Mouse (Mus musculus) layer of hippocampus, postnatal 14 days (tissue): ENCODE results near the gene Abcg5. TPM values are rescaled to one million over a fixed set of nuclear protein-coding genes. Genes with fewer than 3 reads are reported as not detected.

Experiments used
- DNase-seq, 2 experiments: peaks; one replicate each; pipeline ENCODE4 v3.0.0; 2021 to 2022; ENCODE audit warnings: low spot score in 2 of 2, mixed read lengths in 1 of 2
- total RNA-seq, 2 experiments: library from RNA; stranded (reverse); gene quantifications; 2 replicates each; pipeline ENCODE4 v1.2.3; 2021

Gene Abcg5
- total RNA-seq, 2 experiments from 2014 or later, result not detected

DNA sequence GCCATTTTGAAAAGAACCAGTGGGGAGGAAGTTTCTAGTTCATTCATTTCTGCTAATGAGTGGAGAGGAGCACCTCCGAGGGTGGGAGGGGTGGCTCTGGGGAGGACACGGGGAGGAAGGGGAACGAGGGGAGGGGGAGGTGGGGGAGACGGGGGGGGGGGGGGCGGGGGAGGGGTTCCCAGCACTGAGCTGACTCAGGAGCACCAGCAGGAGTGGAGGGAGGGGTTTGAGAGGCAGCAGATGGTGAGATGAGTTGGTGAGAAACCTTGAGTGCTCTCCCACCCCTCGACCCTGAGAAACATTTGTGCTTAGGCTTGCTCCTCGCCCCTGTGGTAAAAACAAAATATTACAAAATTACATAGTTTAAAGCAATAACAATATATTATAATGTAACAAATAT, 36.9 kb downstream of the Abcg5 start:
- no peak for DNase-seq

- no peak for DNase-seq
Observed at GRCm38 (mm10) chr17:84645119-84645518, 37.7 kb downstream of the Abcg5 start.

- no peak for DNase-seq
Observed at GRCm38 (mm10) chr17:84644292-84645050, 38.3 kb downstream of the Abcg5 start.

DNA sequence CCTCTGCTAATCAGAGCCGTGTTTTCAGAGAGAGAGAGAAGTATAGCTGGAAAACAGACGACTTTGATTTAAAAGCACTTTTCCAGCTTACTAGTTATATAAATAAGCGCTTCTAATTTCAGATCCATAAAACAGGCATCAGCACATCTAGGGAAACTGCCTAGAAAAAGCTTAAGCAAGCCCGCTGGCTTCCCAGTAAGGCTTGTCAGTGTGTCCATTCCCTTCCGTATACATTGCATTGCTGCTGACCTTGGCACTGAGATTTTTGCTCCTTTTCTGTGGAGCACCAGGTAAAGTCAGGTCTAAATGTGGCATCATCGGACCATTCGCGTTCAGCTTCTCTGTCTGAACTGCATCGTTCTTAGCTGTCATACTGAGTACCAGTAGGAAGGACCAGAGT, 40.5 kb downstream of the Abcg5 start:
- no peak for DNase-seq

GRCm38 (mm10) chr17:84641893-84642292, 40.9 kb downstream of the Abcg5 start:
- peak; percentile 41 to 47 for DNase-seq

- DNase-seq, result no peak
Observed at GRCm38 (mm10) chr17:84639796-84640378, 42.9 kb downstream of the Abcg5 start.

DNA sequence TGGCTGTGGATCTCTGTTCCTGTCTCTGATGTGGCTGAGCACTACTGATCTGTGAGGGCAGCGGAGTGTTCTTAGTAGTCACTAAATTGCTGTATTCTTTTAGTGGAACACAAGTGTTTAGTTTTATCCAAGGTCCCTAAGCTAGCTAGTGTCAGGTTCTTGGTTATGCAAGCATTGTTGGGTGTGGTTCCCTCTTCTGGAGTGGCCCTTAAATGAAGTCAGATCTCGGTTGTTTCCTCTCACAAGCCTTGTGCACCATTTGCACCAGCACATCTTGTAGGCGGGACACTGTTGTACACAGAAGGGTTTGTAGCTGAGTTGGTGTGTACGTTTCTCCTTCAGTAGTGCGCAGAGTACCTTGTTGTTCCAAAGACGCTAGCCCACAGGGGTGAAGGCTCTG, 44.8 kb downstream of the Abcg5 start:
- no peak for DNase-seq

DNA sequence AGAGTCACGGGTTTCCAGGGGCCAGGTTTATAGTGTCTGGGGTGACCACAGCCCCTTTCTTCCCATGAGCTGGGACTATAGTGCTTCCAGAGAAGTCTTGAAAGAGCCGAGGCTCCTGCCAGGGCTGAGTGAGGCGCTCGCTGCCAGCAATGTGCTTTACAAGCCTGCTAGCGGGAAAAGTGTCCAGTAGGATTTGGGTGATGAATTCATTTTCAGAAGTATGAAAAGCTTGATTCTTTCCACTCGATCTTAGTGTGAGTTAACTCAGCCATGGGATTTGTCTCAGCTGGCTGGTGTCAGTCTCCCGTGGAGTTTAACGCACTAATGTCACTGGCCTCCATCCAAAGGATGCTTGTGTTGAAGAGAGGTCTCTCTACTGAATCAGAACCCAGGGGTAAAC, 46.5 kb downstream of the Abcg5 start:
- no peak for DNase-seq

GRCm38 (mm10) chr17:84633443-84633842, 49.4 kb downstream of the Abcg5 start:
- DNase-seq, result no peak

DNA sequence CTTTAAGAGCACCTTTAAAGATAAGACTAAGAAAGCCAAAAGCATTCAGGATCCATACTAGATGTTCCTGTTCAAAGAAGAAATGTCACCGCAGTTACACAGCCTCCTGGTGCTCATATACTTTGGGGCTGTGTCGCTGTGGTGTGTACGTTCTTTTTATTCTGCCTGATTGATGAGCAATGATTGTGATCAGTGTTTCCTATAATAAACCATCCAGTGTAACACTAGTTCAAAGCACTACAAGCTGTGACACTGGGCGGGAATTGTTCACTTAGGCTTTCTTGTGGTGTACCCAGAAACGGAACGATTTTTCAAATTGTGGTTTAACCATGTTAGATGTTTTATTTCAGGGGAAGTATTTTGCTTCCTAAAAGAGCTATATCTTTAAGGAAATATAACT, 51.0 kb downstream of the Abcg5 start:
- DNase-seq, result no peak

- no peak for DNase-seq
Observed at GRCm38 (mm10) chr17:84628611-84629010, 54.2 kb downstream of the Abcg5 start.

DNA sequence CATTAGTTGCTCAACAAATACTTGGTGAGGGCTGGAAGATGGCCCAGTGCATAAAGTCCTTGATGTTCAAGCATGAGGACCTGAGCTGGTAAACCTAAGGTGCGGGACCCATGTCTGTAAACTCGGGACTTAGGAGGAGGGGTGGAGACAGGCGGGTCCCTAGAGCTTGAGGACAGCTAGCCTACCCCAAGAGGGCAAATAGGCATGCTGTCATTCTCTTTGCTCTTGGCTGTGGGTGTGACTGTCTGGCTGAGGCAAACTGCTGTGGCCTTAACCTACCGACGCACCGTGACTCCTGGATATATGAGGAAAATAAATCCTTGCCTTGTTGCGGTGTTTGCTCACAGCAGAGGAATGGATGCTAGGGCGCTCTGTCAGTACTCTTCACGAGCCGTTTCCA, 55.1 kb downstream of the Abcg5 start:
- no peak for DNase-seq

GRCm38 (mm10) chr17:84626857-84627305, 55.9 kb downstream of the Abcg5 start:
- DNase-seq, result no peak

DNA sequence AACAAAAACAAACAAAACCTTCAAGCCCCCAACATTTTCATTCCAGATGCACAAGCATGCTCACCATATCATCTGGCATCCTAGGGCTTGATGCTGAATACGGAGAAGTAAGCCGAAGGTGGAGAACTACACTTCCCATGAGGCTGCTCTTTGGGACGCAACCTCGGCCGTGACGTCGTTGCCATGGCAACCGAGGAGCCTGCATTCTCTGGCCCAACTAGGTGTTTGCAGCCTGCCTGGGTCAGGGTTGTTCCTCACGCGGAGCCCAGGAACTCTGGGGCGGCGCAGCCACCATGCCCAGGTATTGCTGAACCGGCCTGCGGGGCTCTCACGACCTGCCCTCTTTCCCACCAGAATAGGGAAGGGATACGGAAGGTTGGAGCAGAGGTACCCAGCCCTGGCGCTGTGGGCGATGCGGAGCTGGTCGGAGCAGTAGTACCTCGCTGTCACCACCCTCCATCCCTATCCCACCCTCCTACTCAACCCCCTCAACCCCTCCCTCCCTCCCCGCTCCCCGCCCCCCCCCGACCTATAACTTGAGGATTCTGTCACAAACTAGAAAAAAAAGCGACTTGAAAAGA, 56.4 kb downstream of the Abcg5 start, which contains the start of gene Dync2li1:
TSS of gene Dync2li1 (plus strand) at position 221 of the 581 bp plus-strand sequence.
- peak; percentile 88 to 93 for DNase-seq

GRCm38 (mm10) chr17:84622873-84623272, 59.9 kb downstream of the Abcg5 start:
- DNase-seq, result no peak

GRCm38 (mm10) chr17:84622028-84622427, 60.8 kb downstream of the Abcg5 start:
- DNase-seq, result no peak

- DNase-seq, result no peak
Observed at GRCm38 (mm10) chr17:84621209-84621608, 61.6 kb downstream of the Abcg5 start.

- no peak for DNase-seq
Observed at GRCm38 (mm10) chr17:84620610-84621009, 62.2 kb downstream of the Abcg5 start.

GRCm38 (mm10) chr17:84620076-84620475, 62.7 kb downstream of the Abcg5 start:
- DNase-seq, result no peak

DNA sequence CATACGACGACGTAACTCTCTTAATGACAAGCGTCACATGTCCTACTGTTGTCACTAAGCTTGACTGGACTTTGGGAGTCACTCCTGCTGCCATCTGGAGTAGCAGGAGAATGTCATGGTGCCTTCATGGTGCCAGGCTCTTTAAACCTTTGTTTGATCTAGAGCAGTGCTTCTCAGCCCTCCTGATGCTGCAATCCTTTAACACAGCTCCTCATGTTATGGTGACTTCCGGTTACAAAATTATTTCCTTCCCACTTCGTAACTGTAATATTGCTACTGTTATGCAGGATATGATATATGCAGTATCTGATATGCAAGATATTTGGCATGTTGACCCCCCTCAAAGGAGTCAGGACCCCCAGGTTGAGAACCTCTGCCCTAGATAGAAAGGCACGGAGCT, 63.7 kb downstream of the Abcg5 start:
- no peak for DNase-seq

GRCm38 (mm10) chr17:84617953-84618352, 64.9 kb downstream of the Abcg5 start:
- no peak for DNase-seq

GRCm38 (mm10) chr17:84616526-84617074, 66.2 kb downstream of the Abcg5 start:
- no peak for DNase-seq
